8 mouse cellular contexts compared by ENCODE assay signal in genomic region chr15:81812287-81812686, GRCm38 (mm10). TPM values are rescaled to one million over a fixed set of nuclear protein-coding genes. Genes with fewer than 3 reads are reported as not detected.
DNase-seq lines count a peak whose midpoint lies in the region; ATAC-seq and TF ChIP-seq lines count a peak whose summit lies in the region.

No protein-coding gene starts in this region.

- H3K9me3 ChIP-seq in heart, embryonic 11.5 days (replicated peaks; ENCODE audit: control insufficient read depth, low read length), result no peaks in the 10 kb centered on the region
- H3K9me3 ChIP-seq in MEL (replicated peaks; ENCODE audit: insufficient read depth, low read length), result no peaks in the 10 kb centered on the region
- no peaks in the 10 kb centered on the region for H3K9me3 ChIP-seq in heart, embryonic 16.5 days (replicated peaks; ENCODE audit: control insufficient read depth, low read length)
- H3K9me3 ChIP-seq in midbrain, embryonic 11.5 days (ENCODE audit: control insufficient read depth, low read length), result no peaks in the 10 kb centered on the region

- TF ChIP-seq POLR2A in MEL (IDR thresholded peaks at IDR 0.05; ENCODE audit: control insufficient read depth in 1 of 2, insufficient read depth in 1 of 2, low read depth in 1 of 2, low read length in 2 of 2, poor library complexity in 1 of 2), result no peak

- H3K9ac ChIP-seq in heart, embryonic 11.5 days (ENCODE audit: low read depth, low read length), result peak overlapping the region; percentile 84; the same call in 1 of the 2 replicates
- H3K9ac ChIP-seq in MEL (ENCODE audit: control insufficient read depth, low read depth, low read length, poor library complexity, severe bottlenecking), result peak overlapping the region; percentile 78
- H3K9ac ChIP-seq in heart, embryonic 16.5 days (ENCODE audit: low read length), result peak overlapping the region; percentile 78
- peak overlapping the region; percentile 79 for H3K9ac ChIP-seq in midbrain, embryonic 11.5 days (ENCODE audit: low read length)

- H3K4me1 ChIP-seq in heart, embryonic 11.5 days (ENCODE audit: control insufficient read depth, insufficient read depth, low read length), result peaks cover 24% of the 10 kb centered on the region
- peaks cover 16 to 34% of the 10 kb centered on the region in 2 experiments for H3K4me1 ChIP-seq in MEL (ENCODE audit: control insufficient read depth in 1 of 2, insufficient read depth in 2 of 2, low read length in 2 of 2)
- H3K4me1 ChIP-seq in heart, embryonic 16.5 days (ENCODE audit: control insufficient read depth, insufficient read depth, low read length), result peaks cover 23% of the 10 kb centered on the region
- peaks cover 23% of the 10 kb centered on the region for H3K4me1 ChIP-seq in midbrain, embryonic 11.5 days (ENCODE audit: control insufficient read depth, insufficient read depth, low read length)

- no peak for TF ChIP-seq EP300 in MEL (IDR thresholded peaks at IDR 0.05; ENCODE audit: low read depth in 1 of 2, low read length in 2 of 2)

- H3K27ac ChIP-seq in heart, embryonic 11.5 days (ENCODE audit: low read depth, low read length), result peak overlapping the region; percentile 81; the same call in 1 of the 2 replicates
- H3K27ac ChIP-seq in MEL (ENCODE audit: control insufficient read depth, low read depth, low read length), result no peak overlapping the region
- peak overlapping the region; percentile 78 for H3K27ac ChIP-seq in heart, embryonic 16.5 days (ENCODE audit: low read length)
- no peak overlapping the region for H3K27ac ChIP-seq in midbrain, embryonic 11.5 days (ENCODE audit: low read depth, low read length)

- DNase-seq in heart, postnatal 4 days, result no peak
- DNase-seq in MEL (ENCODE audit: low read depth, low spot score), result no peak
- peak; percentile 87 for DNase-seq in midbrain, embryonic 11.5 days (ENCODE audit: low spot score, missing footprints)
- DNase-seq in urinary bladder, adult 18-20 months (ENCODE audit: low spot score in 2 of 2), result no peak
- DNase-seq in layer of hippocampus, adult 8-10 months (ENCODE audit: low spot score in 2 of 2), result no peak

- no peak for TF ChIP-seq RAD21 in MEL (IDR thresholded peaks at IDR 0.05; ENCODE audit: low read depth, low read length)

- H3K27me3 ChIP-seq in heart, embryonic 11.5 days (ENCODE audit: control insufficient read depth, insufficient read depth, low read length), result no peaks in the 10 kb centered on the region
- H3K27me3 ChIP-seq in MEL (ENCODE audit: control insufficient read depth in 1 of 2, insufficient read depth in 2 of 2, low read length in 2 of 2), result no peaks in the 10 kb centered on the region
- H3K27me3 ChIP-seq in heart, embryonic 16.5 days (ENCODE audit: control insufficient read depth, insufficient read depth, low read length), result no peaks in the 10 kb centered on the region
- no peaks in the 10 kb centered on the region for H3K27me3 ChIP-seq in midbrain, embryonic 11.5 days (ENCODE audit: control insufficient read depth, insufficient read depth, low read length)

- peaks cover 7% of the 10 kb centered on the region; the same call in 1 of the 2 replicates for H3K36me3 ChIP-seq in heart, embryonic 11.5 days (ENCODE audit: control insufficient read depth, insufficient read depth, low read length)
- peaks cover 0 to 31% of the 10 kb centered on the region in 2 experiments; a peak in 2 of 4 replicates for H3K36me3 ChIP-seq in MEL (ENCODE audit: control insufficient read depth in 1 of 2, insufficient read depth in 2 of 2, low read length in 2 of 2)
- H3K36me3 ChIP-seq in heart, embryonic 16.5 days (ENCODE audit: control insufficient read depth, insufficient read depth), result peaks cover 12% of the 10 kb centered on the region; the same call in 1 of the 2 replicates
- H3K36me3 ChIP-seq in midbrain, embryonic 11.5 days (ENCODE audit: control insufficient read depth, insufficient read depth, low read length), result peaks cover 5% of the 10 kb centered on the region; the same call in 1 of the 2 replicates

- ATAC-seq in heart, embryonic 11.5 days (replicated peaks; ENCODE audit: insufficient number of reproducible peaks, low FRiP score, low TSS enrichment), result no peak
- ATAC-seq in heart, embryonic 16.5 days (replicated peaks; ENCODE audit: extremely low read depth, insufficient read depth, low FRiP score), result no peak
- ATAC-seq in midbrain, embryonic 11.5 days (ENCODE audit: low FRiP score), result no peak
- ATAC-seq in frontal cortex, adult (ENCODE audit: low TSS enrichment), result no peak

- H3K4me2 ChIP-seq in heart, embryonic 11.5 days, result peak overlapping the region; percentile 91
- H3K4me2 ChIP-seq in heart, embryonic 16.5 days (ENCODE audit: low read depth, low read length), result peak overlapping the region; percentile 78
- peak overlapping the region; percentile 90 for H3K4me2 ChIP-seq in midbrain, embryonic 11.5 days

- H3K79me2 ChIP-seq in MEL (ENCODE audit: control insufficient read depth, insufficient read depth, low read length, poor library complexity), result peaks cover 6% of the 10 kb centered on the region

- H3K4me3 ChIP-seq in heart, embryonic 11.5 days (ENCODE audit: low read depth, low read length), result peak overlapping the region; percentile 75
- peak overlapping the region; percentile 68 to 76; a peak in 3 of 4 replicates for H3K4me3 ChIP-seq in MEL (ENCODE audit: control insufficient read depth in 1 of 2, insufficient read depth in 1 of 2, low read depth in 2 of 2, low read length in 2 of 2)
- H3K4me3 ChIP-seq in heart, embryonic 16.5 days (ENCODE audit: low read length), result peak overlapping the region; percentile 74
- H3K4me3 ChIP-seq in midbrain, embryonic 11.5 days (ENCODE audit: low read depth, low read length), result peak overlapping the region; percentile 73

- WGBS in heart, embryonic 11.5 days (ENCODE audit: insufficient replicate concordance), result 55% methylated on average over 3 of the region's 3 CpGs
- 34% methylated on average over 3 of the region's 3 CpGs for WGBS in heart, embryonic 16.5 days
- WGBS in midbrain, embryonic 11.5 days, result 37% methylated on average over 3 of the region's 3 CpGs

- no peak for TF ChIP-seq CTCF in MEL (IDR thresholded peaks at IDR 0.05 in 2 of 3, conservative IDR thresholded peaks at IDR 0.05 in 1 of 3; ENCODE audit: control insufficient read depth in 1 of 3, insufficient read depth in 1 of 3, low read depth in 2 of 3, low read length in 3 of 3, poor library complexity in 1 of 3, severe bottlenecking in 1 of 3)

TF ChIP-seq in MEL, 35 proteins besides CTCF, POLR2A, EP300 and RAD21 (continues in another document):
- no peak for TF ChIP-seq USF1 (IDR thresholded peaks at IDR 0.05; ENCODE audit: low read depth, low read length)
- TF ChIP-seq SIN3A (IDR thresholded peaks at IDR 0.05; ENCODE audit: low read length), result no peak
- no peak for TF ChIP-seq NELFE (IDR thresholded peaks at IDR 0.05; ENCODE audit: low read depth, low read length)
- TF ChIP-seq GATA1 (IDR thresholded peaks at IDR 0.05; ENCODE audit: low read depth, low read length), result no peak
- no peak for TF ChIP-seq KAT2A (conservative IDR thresholded peaks at IDR 0.05; ENCODE audit: low read depth, low read length)
- TF ChIP-seq MXI1 (IDR thresholded peaks at IDR 0.05; ENCODE audit: low read depth, low read length), result no peak
- TF ChIP-seq USF2 (IDR thresholded peaks at IDR 0.05; ENCODE audit: borderline replicate concordance in 1 of 2, insufficient read depth in 1 of 2, low read depth in 1 of 2, low read length in 2 of 2), result no peak
- no peak for TF ChIP-seq TCF12 (IDR thresholded peaks at IDR 0.05; ENCODE audit: low read depth, low read length)

RNA-seq across cellular contexts. Expression of gene Tef, which starts 10.1 kb away (rescaled TPM):
- 15.0 and 16.3 TPM in 2 replicates for polyA plus RNA-seq in heart, embryonic 11.5 days (2014; fragmentation: Nextera tagmentation; extraction: Ambion mirVana)
- total RNA-seq in heart, postnatal 4 days (2021), result 10 to 100 TPM; 38.5 to 40.5 TPM
- 11.6 and 12.3 TPM in 2 replicates for total RNA-seq in MEL (2012; rRNA removed)
- 10 to 100 TPM in 1 of 2 experiments, not detected in 1; 21.7 TPM for polyA plus RNA-seq in MEL (2012; ENCODE audit: insufficient read depth in 1 of 2, insufficient read length in 2 of 2, low read depth in 1 of 2, low replicate concordance in 2 of 2, missing spikeins in 1 of 2)
- 23.2 and 25.1 TPM in 2 replicates for polyA plus RNA-seq in heart, embryonic 16.5 days (2015; fragmentation: Nextera tagmentation; extraction: Ambion mirVana)
- polyA plus RNA-seq in midbrain, embryonic 11.5 days (2014; fragmentation: Nextera tagmentation; extraction: Ambion mirVana), result 11.0 and 12.9 TPM in 2 replicates
- 100 to 1,000 TPM; 227 to 350 (median 284) TPM for total RNA-seq in layer of hippocampus, adult 8-10 months (2022)

RNA-seq across cellular contexts. Expression of gene Tob2, which starts 46.3 kb away (rescaled TPM):
- polyA plus RNA-seq in heart, embryonic 11.5 days (2014; fragmentation: Nextera tagmentation; extraction: Ambion mirVana), result 9.9 and 12.1 TPM in 2 replicates
- total RNA-seq in heart, postnatal 4 days (2021), result 10 to 100 TPM; 24.1 to 32.3 TPM
- total RNA-seq in MEL (2012; rRNA removed), result 21.6 and 23.5 TPM in 2 replicates
- 10 to 100 TPM in 1 of 2 experiments, not detected in 1; 20.7 TPM for polyA plus RNA-seq in MEL (2012; ENCODE audit: insufficient read depth in 1 of 2, insufficient read length in 2 of 2, low read depth in 1 of 2, low replicate concordance in 2 of 2, missing spikeins in 1 of 2)
- 17.5 and 17.8 TPM in 2 replicates for polyA plus RNA-seq in heart, embryonic 16.5 days (2015; fragmentation: Nextera tagmentation; extraction: Ambion mirVana)
- polyA plus RNA-seq in midbrain, embryonic 11.5 days (2014; fragmentation: Nextera tagmentation; extraction: Ambion mirVana), result 10.4 and 12.9 TPM in 2 replicates
- 10 to 100 TPM; 24.8 to 39.6 (median 30.6) TPM for total RNA-seq in layer of hippocampus, adult 8-10 months (2022)

RNA-seq across cellular contexts. Expression of gene Phf5a, which starts 59.4 kb away (rescaled TPM):
- 119 and 131 TPM in 2 replicates for polyA plus RNA-seq in heart, embryonic 11.5 days (2014; fragmentation: Nextera tagmentation; extraction: Ambion mirVana)
- total RNA-seq in heart, postnatal 4 days (2021), result 10 to 100 TPM; 57.9 to 58.9 TPM
- total RNA-seq in MEL (2012; rRNA removed), result 112 and 128 TPM in 2 replicates
- polyA plus RNA-seq in MEL (2012; ENCODE audit: insufficient read depth in 1 of 2, insufficient read length in 2 of 2, low read depth in 1 of 2, low replicate concordance in 2 of 2, missing spikeins in 1 of 2), result 100 to 1,000 TPM in 1 of 2 experiments, not detected in 1; 164 TPM
- polyA plus RNA-seq in heart, embryonic 16.5 days (2015; fragmentation: Nextera tagmentation; extraction: Ambion mirVana), result 98.6 and 103 TPM in 2 replicates
- 179 and 197 TPM in 2 replicates for polyA plus RNA-seq in midbrain, embryonic 11.5 days (2014; fragmentation: Nextera tagmentation; extraction: Ambion mirVana)
- 10 to 100 TPM; 35.7 to 44.3 (median 36.7) TPM for total RNA-seq in layer of hippocampus, adult 8-10 months (2022)

RNA-seq across cellular contexts. Expression of gene Aco2, which starts 59.8 kb away (rescaled TPM):
- polyA plus RNA-seq in heart, embryonic 11.5 days (2014; fragmentation: Nextera tagmentation; extraction: Ambion mirVana), result 398 and 483 TPM in 2 replicates
- total RNA-seq in heart, postnatal 4 days (2021), result 1,000 to 10,000 TPM; 1,419 to 1,465 TPM
- total RNA-seq in MEL (2012; rRNA removed), result 241 and 248 TPM in 2 replicates
- polyA plus RNA-seq in MEL (2012; ENCODE audit: insufficient read depth in 1 of 2, insufficient read length in 2 of 2, low read depth in 1 of 2, low replicate concordance in 2 of 2, missing spikeins in 1 of 2), result 1,000 to 10,000 TPM in 1 of 2 experiments, 100 to 1,000 TPM in 1; 447 to 1,242 TPM
- polyA plus RNA-seq in heart, embryonic 16.5 days (2015; fragmentation: Nextera tagmentation; extraction: Ambion mirVana), result 769 and 804 TPM in 2 replicates
- 155 and 165 TPM in 2 replicates for polyA plus RNA-seq in midbrain, embryonic 11.5 days (2014; fragmentation: Nextera tagmentation; extraction: Ambion mirVana)
- 100 to 1,000 TPM; 456 to 502 (median 473) TPM for total RNA-seq in layer of hippocampus, adult 8-10 months (2022)

Comparison
In these comparisons a context has a peak if more than half of its experiments do, and no peak if none do; other contexts are left out.
1. H3K27ac ChIP-seq: peak in heart, embryonic 11.5 days (single experiment) and heart, embryonic 16.5 days (single experiment); none in MEL (single experiment) and midbrain, embryonic 11.5 days (single experiment).
2. Peak in every context shown above with its lines, with median percentiles within 50 percentile points of each other: H3K4me2 ChIP-seq, H3K4me3 ChIP-seq and H3K9ac ChIP-seq.